Mouse (Mus musculus) midbrain, embryonic 10.5 days (tissue): ENCODE data around the gene 1600014C23Rik. TPM values are rescaled to one million over a fixed set of nuclear protein-coding genes. Genes with fewer than 3 reads are reported as not detected.
A peak's percentile ranks its signal among the peaks of the same experiment; 100 is the strongest.

Source experiments
- DNase-seq: peaks from one replicate; pipeline ENCODE4 v3.0.0-alpha.2; 2017; ENCODE audit warnings: low spot score
- H3K27ac ChIP-seq: fragments of 300-500 bp; sonication (generic); replicated peaks from 2 replicates; pipeline ENCODE4 v1.5.1; 2016; ENCODE audit warnings: mild to moderate bottlenecking
- H3K27me3 ChIP-seq: fragments of 300-500 bp; sonication (generic); 2 replicates; pipeline ENCODE4 v1.6.1; 2016; ENCODE audit warnings: low read depth, mild to moderate bottlenecking; ENCODE audit not compliant: poor library complexity, severe bottlenecking
- H3K36me3 ChIP-seq: fragments of 300-500 bp; sonication (generic); 2 replicates; pipeline ENCODE4 v1.6.1; 2016; ENCODE audit warnings: mild to moderate bottlenecking, moderate library complexity
- H3K4me1 ChIP-seq: fragments of 300-500 bp; sonication (generic); 2 replicates; pipeline ENCODE4 v1.6.1; 2016
- H3K4me3 ChIP-seq: fragments of 300-500 bp; sonication (generic); 2 replicates; pipeline ENCODE4 v1.5.1; 2016; ENCODE audit warnings: mild to moderate bottlenecking, moderate library complexity
- H3K9me3 ChIP-seq: fragments of 300-500 bp; sonication (generic); replicated peaks from 2 replicates; pipeline ENCODE4 v1.6.1; 2016; ENCODE audit warnings: mild to moderate bottlenecking
- WGBS: fragments of 180-500 bp; shearing (Covaris S2); methylation state at CpG from one replicate; pipeline ENCODE4 v1.1.7; 2016; 5-methylcytosine and 5-hydroxymethylcytosine counted together
- polyA plus RNA-seq: library from polyadenylated mRNA; unstranded; fragments of >200 nt; fragmentation: Nextera tagmentation; extraction: Ambion mirVana; gene quantifications from 2 replicates; pipeline ENCODE4 v1.2.1, GENCODE M21; 2016

The 1600014C23Rik gene
- polyA plus RNA-seq, 1 experiment from 2014 or later: 0.58 TPM

- 82% methylated on average over 8 of the region's 8 CpGs for WGBS
- no peaks in the 10 kb centered on the region for H3K4me1 ChIP-seq
- no peaks in the 10 kb centered on the region for H3K36me3 ChIP-seq
- no peaks in the 10 kb centered on the region for H3K9me3 ChIP-seq
- DNase-seq: no peak
- H3K27me3 ChIP-seq: no peaks in the 10 kb centered on the region
- no peak overlapping the region for H3K4me3 ChIP-seq
- H3K27ac ChIP-seq: no peak overlapping the region
These were observed 25.5 kb downstream of the 1600014C23Rik start for GRCm38 (mm10) chr17:45708179-45708578.

- H3K27me3 ChIP-seq: no peaks in the 10 kb centered on the region
- H3K4me3 ChIP-seq: no peak overlapping the region
- 52% methylated on average over 3 of the region's 3 CpGs for WGBS
- H3K27ac ChIP-seq: no peak overlapping the region
- H3K4me1 ChIP-seq: peaks cover 1% of the 10 kb centered on the region
- H3K36me3 ChIP-seq: no peaks in the 10 kb centered on the region
- no peaks in the 10 kb centered on the region for H3K9me3 ChIP-seq
- no peak for DNase-seq
These were observed 26.3 kb downstream of the 1600014C23Rik start for GRCm38 (mm10) chr17:45707376-45707775.

GRCm38 (mm10) chr17:45706796-45707195 lies 26.8 kb downstream of the 1600014C23Rik start:
- no peaks in the 10 kb centered on the region for H3K27me3 ChIP-seq
- peaks cover 7% of the 10 kb centered on the region for H3K4me1 ChIP-seq
- H3K4me3 ChIP-seq: no peak overlapping the region
- WGBS: 89% methylated on average over 5 of the region's 5 CpGs
- H3K9me3 ChIP-seq: no peaks in the 10 kb centered on the region
- no peak overlapping the region for H3K27ac ChIP-seq
- no peaks in the 10 kb centered on the region for H3K36me3 ChIP-seq
- no peak for DNase-seq

GRCm38 (mm10) chr17:45703187-45703586 lies 30.5 kb downstream of the 1600014C23Rik start:
- H3K36me3 ChIP-seq: peaks cover 11% of the 10 kb centered on the region
- H3K27me3 ChIP-seq: no peaks in the 10 kb centered on the region
- H3K4me3 ChIP-seq: no peak overlapping the region
- H3K27ac ChIP-seq: no peak overlapping the region
- no peak for DNase-seq
- no peaks in the 10 kb centered on the region for H3K9me3 ChIP-seq
- H3K4me1 ChIP-seq: peaks cover 29% of the 10 kb centered on the region
- WGBS: 67% methylated on average over 7 of the region's 7 CpGs

- Histone ChIP-seq H3K4me1 (peaks cover 29% of the 10 kb centered on the region), H3K27me3 (no peaks in the 10 kb centered on the region), H3K9me3 (no peaks in the 10 kb centered on the region), H3K4me3 (no peak overlapping the region), H3K27ac (0 out of 2 replicates have a peak overlapping the region, but pooled peaks have one; percentile 46), H3K36me3 (peaks cover 20% of the 10 kb centered on the region)
- no peak for DNase-seq
- WGBS: 69% methylated on average over 4 of the region's 4 CpGs
These were observed 31.4 kb downstream of the 1600014C23Rik start for GRCm38 (mm10) chr17:45702254-45702653.

GRCm38 (mm10) chr17:45701236-45701591 lies 32.4 kb downstream of the 1600014C23Rik start:
- Histone ChIP-seq H3K9me3 (no peaks in the 10 kb centered on the region), H3K4me3 (no peak overlapping the region), H3K27me3 (no peaks in the 10 kb centered on the region), H3K4me1 (peaks cover 29% of the 10 kb centered on the region), H3K27ac (peak overlapping the region; percentile 60), H3K36me3 (peaks cover 31% of the 10 kb centered on the region)
- WGBS: 75% methylated on average over 9 of the region's 9 CpGs
- no peak for DNase-seq

GRCm38 (mm10) chr17:45700496-45701235 lies 33.0 kb downstream of the 1600014C23Rik start:
- Histone ChIP-seq H3K4me1 (peaks cover 29% of the 10 kb centered on the region), H3K9me3 (no peaks in the 10 kb centered on the region), H3K36me3 (peaks cover 31% of the 10 kb centered on the region), H3K4me3 (no peak overlapping the region), H3K27ac (peak overlapping the region; percentile 60), H3K27me3 (no peaks in the 10 kb centered on the region)
- no peak for DNase-seq
- WGBS: 58% methylated on average over 9 of the region's 16 CpGs

- Histone ChIP-seq H3K4me1 (peaks cover 30% of the 10 kb centered on the region), H3K27ac (no peak overlapping the region), H3K9me3 (no peaks in the 10 kb centered on the region), H3K4me3 (no peak overlapping the region), H3K27me3 (no peaks in the 10 kb centered on the region), H3K36me3 (peaks cover 35% of the 10 kb centered on the region)
- 90% methylated on average over 3 of the region's 3 CpGs for WGBS
- no peak for DNase-seq
These were observed 34.5 kb downstream of the 1600014C23Rik start for GRCm38 (mm10) chr17:45699039-45699740.

- no peak for DNase-seq
- no peak overlapping the region for H3K4me3 ChIP-seq
- H3K36me3 ChIP-seq: peaks cover 35% of the 10 kb centered on the region
- no peaks in the 10 kb centered on the region for H3K27me3 ChIP-seq
- H3K9me3 ChIP-seq: no peaks in the 10 kb centered on the region
- WGBS: 95% methylated on average over 6 of the region's 6 CpGs
- peaks cover 34% of the 10 kb centered on the region for H3K4me1 ChIP-seq
- H3K27ac ChIP-seq: no peak overlapping the region
These were observed 35.3 kb downstream of the 1600014C23Rik start for GRCm38 (mm10) chr17:45698368-45698767.

GRCm38 (mm10) chr17:45696981-45697380 lies 36.7 kb downstream of the 1600014C23Rik start:
- H3K4me1 ChIP-seq: peaks cover 29% of the 10 kb centered on the region
- H3K27ac ChIP-seq: no peak overlapping the region
- H3K9me3 ChIP-seq: no peaks in the 10 kb centered on the region
- no peak overlapping the region for H3K4me3 ChIP-seq
- no peak for DNase-seq
- WGBS: 88% methylated on average over 9 of the region's 9 CpGs
- no peaks in the 10 kb centered on the region for H3K27me3 ChIP-seq
- peaks cover 35% of the 10 kb centered on the region for H3K36me3 ChIP-seq

- DNase-seq: no peak
- Histone ChIP-seq H3K27me3 (no peaks in the 10 kb centered on the region), H3K9me3 (no peaks in the 10 kb centered on the region), H3K4me1 (peaks cover 13% of the 10 kb centered on the region), H3K36me3 (peaks cover 35% of the 10 kb centered on the region), H3K4me3 (no peak overlapping the region), H3K27ac (0 out of 2 replicates have a peak overlapping the region, but pooled peaks have one; percentile 42)
- WGBS: 82% methylated on average over 23 of the region's 23 CpGs
These were observed 38.2 kb downstream of the 1600014C23Rik start for GRCm38 (mm10) chr17:45695227-45696120.

GRCm38 (mm10) chr17:45693812-45694565 lies 39.7 kb downstream of the 1600014C23Rik start:
- H3K27ac ChIP-seq: 0 out of 2 replicates have a peak overlapping the region, but pooled peaks have one; percentile 9
- no peak for DNase-seq
- H3K4me3 ChIP-seq: no peak overlapping the region
- no peaks in the 10 kb centered on the region for H3K27me3 ChIP-seq
- H3K36me3 ChIP-seq: peaks cover 30% of the 10 kb centered on the region
- WGBS: 86% methylated on average over 18 of the region's 18 CpGs
- 0 out of 2 replicates have a peak, but pooled peaks cover 5% of the 10 kb centered on the region for H3K4me1 ChIP-seq
- no peaks in the 10 kb centered on the region for H3K9me3 ChIP-seq
